Mouse (Mus musculus) gastrocnemius, adult 2 months (tissue): ENCODE results near the gene Nhej1. TPM values are rescaled to one million over a fixed set of nuclear protein-coding genes. Genes with fewer than 3 reads are reported as not detected.

Source experiments
- DNase-seq: peaks from one replicate; pipeline ENCODE4 v3.0.0; 2022
- H3K27ac ChIP-seq: fragments of 200-600 bp; 2 replicates; pipeline ENCODE4 v1.8.1; 2022; ENCODE audit warnings: mild to moderate bottlenecking
- H3K4me3 ChIP-seq: fragments of 200-600 bp; 2 replicates; pipeline ENCODE4 v1.8.1; 2022; ENCODE audit warnings: mild to moderate bottlenecking, moderate library complexity
- CTCF ChIP-seq: fragments of 200-600 bp; IDR thresholded peaks from 2 replicates; pipeline ENCODE4 v1.8.1; 2022; ENCODE audit warnings: antibody characterized with exemption, mild to moderate bottlenecking, moderate library complexity
- intact Hi-C: fragments of 180-260 bp; cut with DNase I; formaldehyde crosslinking; loops from one replicate; pipeline ENCODE4 v1.15.1; 2025
- total RNA-seq, 2 experiments: library from RNA; stranded (reverse); gene quantifications; 2 replicates each; pipeline ENCODE4 v1.2.3; 2021

Nhej1 gene
- total RNA-seq, 2 experiments from 2014 or later: 4.5 to 6.6 TPM

DNA sequence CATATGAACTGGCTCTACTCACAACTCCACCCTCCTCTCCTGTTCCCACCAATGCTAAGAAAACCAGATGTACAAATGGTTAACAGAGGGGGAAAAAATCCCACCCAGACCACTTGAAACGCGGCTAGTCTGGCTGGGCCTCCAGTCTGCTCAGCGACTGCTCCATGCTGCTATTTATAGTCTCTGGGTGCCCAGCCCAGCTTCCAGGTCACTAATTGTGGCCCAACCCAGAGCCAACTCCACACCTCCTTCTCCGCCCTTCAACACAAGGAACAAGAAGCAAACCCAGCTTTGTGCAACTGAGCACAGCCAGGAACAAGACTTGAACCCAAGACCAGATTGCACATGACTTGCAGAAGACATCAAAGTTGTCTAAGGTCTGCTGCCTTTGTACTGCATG, 119.0 kb downstream of the Nhej1 start:
- TF ChIP-seq CTCF: no peak

GRCm38 (mm10) chr1:75001183-75001582, 123.8 kb downstream of the Nhej1 start:
- TF ChIP-seq CTCF: no peak
- intact Hi-C loops: no loop called here
- DNase-seq: no peak
- Histone ChIP-seq H3K27ac (no peak overlapping the region), H3K4me3 (no peak overlapping the region)

More for the DNA sequence above, 119.0 kb downstream of the Nhej1 start:
- H3K27ac ChIP-seq: peak overlapping the region; percentile 61
- intact Hi-C loops: no loop called here
- peak overlapping the region; percentile 52 for H3K4me3 ChIP-seq
- peak; percentile 57 for DNase-seq

- DNase-seq: peak; percentile 35
- Histone ChIP-seq H3K4me3 (no peak overlapping the region), H3K27ac (no peak overlapping the region)
- intact Hi-C loops: no loop called here
- peak; percentile 71 for TF ChIP-seq CTCF
Observed at GRCm38 (mm10) chr1:75000496-75000895, 124.5 kb downstream of the Nhej1 start.

DNA sequence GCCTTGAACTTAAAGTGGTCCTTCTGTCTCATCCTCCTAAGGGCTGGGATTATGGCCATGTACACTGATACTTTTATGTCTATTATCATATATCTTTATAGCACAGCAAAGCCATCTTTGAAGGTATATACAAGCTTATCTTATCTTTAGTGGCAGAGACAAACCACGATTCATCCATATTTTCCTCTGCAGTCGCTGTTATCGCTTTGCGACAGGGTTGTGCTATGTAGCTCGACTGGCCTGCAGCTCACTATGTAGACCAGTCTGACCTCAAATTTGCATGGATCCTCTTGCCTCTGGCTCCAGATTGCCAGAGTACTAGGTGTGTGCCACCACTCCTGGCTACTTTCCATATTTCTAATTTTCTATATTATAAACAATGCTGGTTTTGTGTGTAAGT, 125.8 kb downstream of the Nhej1 start:
- no peak overlapping the region for H3K27ac ChIP-seq
- TF ChIP-seq CTCF: no peak

GRCm38 (mm10) chr1:74997231-74997630, 127.8 kb downstream of the Nhej1 start:
- TF ChIP-seq CTCF: no peak
- no peak overlapping the region for H3K27ac ChIP-seq
- DNase-seq: no peak
- intact Hi-C loops: no loop called here
- H3K4me3 ChIP-seq: no peak overlapping the region

More for the DNA sequence above, 125.8 kb downstream of the Nhej1 start:
- H3K4me3 ChIP-seq: no peak overlapping the region
- DNase-seq: no peak
- intact Hi-C loops: no loop called here

DNA sequence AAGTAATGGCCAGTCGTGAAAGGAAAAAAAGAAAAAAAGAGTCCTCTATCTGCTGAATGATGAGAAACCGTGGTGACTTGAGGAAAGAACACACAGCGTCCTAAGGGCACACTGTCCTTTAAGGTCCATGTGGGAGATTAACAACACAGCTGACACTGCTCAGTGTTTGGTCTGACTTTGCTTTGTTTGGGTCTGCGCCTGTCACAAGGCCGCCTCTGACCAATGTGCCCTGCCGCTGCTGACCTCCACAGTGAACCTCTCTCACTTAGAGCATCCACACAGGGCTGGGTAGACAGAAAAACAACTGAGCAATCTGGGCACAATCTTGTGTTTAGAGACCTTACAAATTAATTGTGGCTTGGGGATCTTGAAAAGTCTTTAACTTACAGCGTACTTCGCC, 148.0 kb downstream of the Nhej1 start:
- no peak for TF ChIP-seq CTCF
- DNase-seq: no peak
- Histone ChIP-seq H3K4me3 (no peak overlapping the region), H3K27ac (no peak overlapping the region)
- intact Hi-C loops: no loop called here

DNA sequence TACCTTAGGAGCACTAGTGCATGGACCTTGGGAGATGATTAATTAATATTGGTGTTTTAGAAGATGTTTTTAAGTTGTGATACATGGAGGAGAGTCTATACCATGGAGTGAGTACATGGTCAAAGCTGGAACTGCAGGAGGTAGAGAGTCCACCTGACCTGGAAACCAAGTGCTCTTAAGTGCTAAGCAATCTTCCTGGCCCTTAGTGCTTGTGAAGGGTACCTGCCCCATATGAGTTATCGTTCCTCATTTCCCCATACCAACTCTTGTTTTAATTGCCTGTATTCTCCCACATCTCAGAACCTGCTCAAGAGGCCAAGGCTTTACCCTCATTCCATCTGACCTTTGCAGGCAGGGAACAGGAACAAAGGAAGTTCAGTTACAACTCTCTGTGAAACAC, 149.1 kb downstream of the Nhej1 start:
- intact Hi-C loops: no loop called here
- TF ChIP-seq CTCF: no peak
- no peak for DNase-seq
- H3K4me3 ChIP-seq: no peak overlapping the region
- no peak overlapping the region for H3K27ac ChIP-seq

- intact Hi-C loops: no loop called here
- Histone ChIP-seq H3K27ac (no peak overlapping the region), H3K4me3 (no peak overlapping the region)
- DNase-seq: no peak
- TF ChIP-seq CTCF: no peak
Observed at GRCm38 (mm10) chr1:74973590-74973989, 151.4 kb downstream of the Nhej1 start.

DNA sequence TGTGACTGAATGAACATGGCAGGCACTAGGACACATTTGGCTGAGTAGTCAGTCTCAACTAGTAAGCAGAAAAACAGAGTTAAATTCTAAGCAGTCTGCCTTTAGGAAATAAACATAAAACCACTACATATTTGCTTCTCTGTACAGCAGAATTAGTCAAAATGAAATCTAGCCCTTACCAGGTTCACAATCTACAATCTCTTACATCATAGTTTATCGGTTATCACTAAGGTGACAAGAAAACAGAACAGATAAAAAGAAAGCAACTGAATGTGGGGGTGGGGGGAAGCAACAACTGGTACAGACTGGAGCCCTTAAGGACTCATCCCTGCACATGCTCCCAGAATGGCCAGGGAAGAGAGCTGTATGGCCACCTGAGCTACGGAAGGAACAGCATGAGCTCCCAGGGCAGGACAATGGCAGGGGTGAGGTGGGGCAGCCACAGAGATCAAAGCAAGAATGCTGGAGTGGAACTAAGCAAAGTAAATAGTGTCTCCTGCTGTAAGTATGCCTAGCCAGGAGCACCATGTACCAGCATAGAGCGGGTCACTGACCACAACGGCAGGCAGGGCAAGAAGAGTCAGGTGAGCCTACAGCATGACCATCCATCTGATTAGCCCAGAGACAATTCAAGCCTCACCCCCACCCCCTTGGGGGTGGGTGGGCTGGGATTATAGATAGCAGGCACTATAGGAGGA, 153.5 kb downstream of the Nhej1 start:
- TF ChIP-seq CTCF: no peak
- DNase-seq: no peak
- intact Hi-C loops: no loop called here

DNA sequence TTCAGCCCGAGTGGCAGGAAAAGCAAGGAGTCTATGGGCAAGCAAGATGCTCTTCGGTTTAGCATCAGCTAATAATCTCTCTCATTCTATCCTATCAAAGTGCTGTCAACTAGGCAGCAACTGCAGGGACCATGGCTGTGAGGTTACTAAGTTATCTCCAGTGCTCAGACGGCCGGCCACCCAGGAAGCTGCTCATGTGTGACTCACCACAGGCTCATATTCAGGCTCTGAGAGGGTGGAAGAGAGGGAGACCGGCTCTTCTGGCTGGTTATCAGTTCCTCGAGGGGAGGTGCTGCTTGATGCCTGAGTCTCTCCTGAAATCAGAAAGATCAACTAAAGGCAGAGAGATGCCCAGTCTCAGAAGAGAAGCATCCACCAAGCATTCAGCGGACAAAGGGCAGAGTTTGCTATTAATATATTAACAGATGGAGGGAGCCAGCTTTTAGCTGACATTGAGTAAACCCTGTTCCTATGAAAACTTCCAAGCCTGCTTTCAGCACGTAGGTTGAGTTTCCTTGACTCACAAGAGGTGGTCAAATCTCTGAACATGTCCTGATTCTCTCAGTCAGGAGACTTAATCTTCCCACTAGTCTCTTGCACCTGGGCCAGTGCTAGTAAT, 156.9 kb downstream of the Nhej1 start:
- TF ChIP-seq CTCF: no peak
- no peak overlapping the region for H3K27ac ChIP-seq
- no peak overlapping the region for H3K4me3 ChIP-seq
- DNase-seq: no peak
- intact Hi-C loops: no loop called here

More for the DNA sequence above, 153.5 kb downstream of the Nhej1 start:
- Histone ChIP-seq H3K4me3 (no peak overlapping the region), H3K27ac (no peak overlapping the region)

- intact Hi-C loops: loop anchor here (1.0 kb wide), 1 partner anchor 53 kb away; no protein-coding TSS in a partner anchor
- H3K27ac ChIP-seq: no peak overlapping the region
- peak; percentile 83 for TF ChIP-seq CTCF
- DNase-seq: peak; percentile 82
- H3K4me3 ChIP-seq: peak overlapping the region; percentile 48
Observed at GRCm38 (mm10) chr1:74964494-74965215, 160.3 kb downstream of the Nhej1 start.

- intact Hi-C loops: no loop called here
- H3K4me3 ChIP-seq: no peak overlapping the region
- no peak for DNase-seq
- H3K27ac ChIP-seq: no peak overlapping the region
- no peak for TF ChIP-seq CTCF
Observed at GRCm38 (mm10) chr1:74962853-74963227, 162.2 kb downstream of the Nhej1 start.
